Mouse (Mus musculus) lung, postnatal 10 days (tissue): Measurements from ENCODE around the gene Hsd17b6.
"Not testable (repeated sequence)": the region's sequence is repeated elsewhere in the genome, so short reads cannot be mapped to it uniquely, and the experiment has no call there.

Source experiments
- DNase-seq: peaks from one replicate; pipeline ENCODE4 v3.0.0; 2021

Gene Hsd17b6

GRCm38 (mm10) chr10:128007446-128007845 is at the start of gene Hsd17b6:
Gene Hsd17b6 (minus strand): TSS chr10:128007611.
- DNase-seq = no peak

- no peak for DNase-seq
Measured at GRCm38 (mm10) chr10:128053001-128053400, 45.6 kb upstream of the Hsd17b6 start.

GRCm38 (mm10) chr10:128052136-128052535 is 44.7 kb upstream of the Hsd17b6 start:
- DNase-seq = not testable (repeated sequence)

GRCm38 (mm10) chr10:128051589-128051988 is 44.2 kb upstream of the Hsd17b6 start:
- no peak for DNase-seq

GRCm38 (mm10) chr10:128050355-128050754 is 42.9 kb upstream of the Hsd17b6 start:
- DNase-seq = no peak

GRCm38 (mm10) chr10:128049741-128050140 is 42.3 kb upstream of the Hsd17b6 start:
- DNase-seq = no peak

GRCm38 (mm10) chr10:128048157-128048556 is 40.7 kb upstream of the Hsd17b6 start:
- no peak for DNase-seq

- DNase-seq = no peak
Measured at GRCm38 (mm10) chr10:128043041-128043835, 35.8 kb upstream of the Hsd17b6 start.

- DNase-seq = no peak
Measured at GRCm38 (mm10) chr10:128042466-128042865, 35.1 kb upstream of the Hsd17b6 start.

- no peak for DNase-seq
Measured at GRCm38 (mm10) chr10:128041636-128042035, 34.2 kb upstream of the Hsd17b6 start.

- DNase-seq = no peak
Measured at GRCm38 (mm10) chr10:128040293-128040692, 32.9 kb upstream of the Hsd17b6 start.

GRCm38 (mm10) chr10:128039858-128040257 is 32.4 kb upstream of the Hsd17b6 start:
- no peak for DNase-seq

GRCm38 (mm10) chr10:128039167-128039566 is 31.8 kb upstream of the Hsd17b6 start:
- no peak for DNase-seq

- DNase-seq = no peak
Measured at GRCm38 (mm10) chr10:128037921-128038320, 30.5 kb upstream of the Hsd17b6 start.

- DNase-seq = peak; percentile 64
Measured at GRCm38 (mm10) chr10:128036746-128037425, 29.5 kb upstream of the Hsd17b6 start.

- no peak for DNase-seq
Measured at GRCm38 (mm10) chr10:128030860-128031259, 23.4 kb upstream of the Hsd17b6 start.

GRCm38 (mm10) chr10:128029931-128030330 is 22.5 kb upstream of the Hsd17b6 start:
- DNase-seq = no peak

- no peak for DNase-seq
Measured at GRCm38 (mm10) chr10:128023496-128023895, 16.1 kb upstream of the Hsd17b6 start.

- DNase-seq = no peak
Measured at GRCm38 (mm10) chr10:128022196-128022595, 14.8 kb upstream of the Hsd17b6 start.

GRCm38 (mm10) chr10:128015068-128015934 is 7.9 kb upstream of the Hsd17b6 start, which contains the start of gene Prim1:
Gene Prim1 (plus strand): TSS chr10:128015168.
- DNase-seq = peak; percentile 77

- no peak for DNase-seq
Measured at GRCm38 (mm10) chr10:128009735-128010134, 2.3 kb upstream of the Hsd17b6 start.

- peak; percentile 85 for DNase-seq
Measured at GRCm38 (mm10) chr10:128008207-128008889, 937 bp upstream of the Hsd17b6 start.
